Mouse (Mus musculus) 3T3-L1 (cell line): ENCODE measurements around the gene Bicra.

Source experiments
- DNase-seq: peaks from one replicate; pipeline ENCODE4 v3.0.0-alpha.2; 2015; ENCODE audit warnings: low read depth, low spot score

Bicra gene

GRCm38 (mm10) chr7:16048164-16048564, 443 bp upstream of the Bicra start:
- DNase-seq, result peak; percentile 91

GRCm38 (mm10) chr7:16046481-16047337, 1.0 kb downstream of the Bicra start:
- peak; percentile 53 for DNase-seq

GRCm38 (mm10) chr7:16046101-16046480, 1.6 kb downstream of the Bicra start:
- DNase-seq, result peak; percentile 72

GRCm38 (mm10) chr7:16045538-16045937, 2.2 kb downstream of the Bicra start:
- no peak for DNase-seq

- DNase-seq, result peak; percentile 72
Observed at GRCm38 (mm10) chr7:16044531-16044930, 3.2 kb downstream of the Bicra start.

- peak; percentile 44 for DNase-seq
Observed at GRCm38 (mm10) chr7:16043861-16044435, 3.8 kb downstream of the Bicra start.

DNA sequence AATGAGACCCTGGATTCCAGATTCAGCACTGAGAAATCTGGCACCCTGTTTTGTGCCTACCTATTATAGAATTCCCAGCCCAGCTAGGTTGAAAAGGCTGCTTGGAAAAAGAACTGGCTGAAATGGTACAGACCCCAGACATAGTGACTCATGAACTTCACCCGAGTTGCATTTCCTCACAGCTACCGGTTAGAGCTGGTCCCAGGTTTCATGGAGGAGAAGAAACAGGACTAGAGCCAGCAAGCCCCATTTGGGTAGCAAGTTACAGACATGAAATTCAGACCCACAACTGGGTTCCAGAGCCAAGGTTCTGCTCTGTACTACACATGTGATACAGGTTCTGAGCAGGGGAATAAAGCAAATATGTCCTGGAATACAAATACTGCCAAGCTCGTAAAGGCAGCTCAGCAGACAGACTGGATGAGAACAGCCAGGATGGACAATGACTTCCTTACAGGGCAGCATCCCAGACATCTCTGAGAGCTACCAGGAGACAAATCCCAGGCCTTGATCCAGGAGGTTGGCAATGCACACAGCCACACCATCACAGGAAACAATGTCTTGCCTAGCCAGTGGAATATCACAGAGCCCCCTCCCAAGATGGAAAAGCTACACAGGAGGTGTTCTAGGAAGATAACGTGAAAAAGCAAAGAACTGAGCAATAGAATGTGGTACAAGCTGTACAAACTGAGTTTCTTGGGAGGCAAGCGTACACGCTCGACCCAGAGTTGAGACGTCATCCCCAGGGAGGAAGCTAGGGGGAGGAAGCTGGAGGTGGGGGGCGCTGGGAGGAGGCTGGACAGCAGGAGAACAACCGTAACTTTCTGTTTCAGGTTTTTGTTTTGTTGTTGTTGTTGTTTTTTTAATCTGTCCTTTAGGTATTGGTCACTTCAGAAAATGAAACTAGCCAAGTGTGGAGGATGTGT, 4.6 kb downstream of the Bicra start:
- peak; percentile 43 for DNase-seq

GRCm38 (mm10) chr7:16041208-16041607, 6.5 kb downstream of the Bicra start:
- DNase-seq, result no peak

DNA sequence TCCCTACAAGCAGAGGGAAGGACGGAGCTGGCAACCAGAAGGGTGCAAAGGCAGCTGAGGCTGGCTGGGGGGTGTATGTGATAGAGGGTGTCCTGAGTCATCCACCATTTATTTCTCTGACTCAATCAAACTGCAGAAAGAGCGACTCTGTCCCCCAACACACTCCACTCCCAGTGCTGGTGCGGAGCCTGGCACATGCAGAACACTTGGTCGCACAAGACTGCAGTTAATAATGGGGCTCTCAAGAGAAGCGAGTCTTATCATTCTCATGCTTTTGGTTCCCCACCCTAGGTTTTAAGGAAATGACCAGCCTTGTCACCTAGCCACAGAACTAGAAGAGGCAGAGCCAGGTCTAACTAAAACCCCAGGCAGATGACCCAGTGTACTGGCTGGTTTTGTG, 8.4 kb downstream of the Bicra start:
- no peak for DNase-seq

GRCm38 (mm10) chr7:16036972-16037371, 10.7 kb downstream of the Bicra start:
- DNase-seq, result no peak

GRCm38 (mm10) chr7:16033580-16034461, 13.9 kb downstream of the Bicra start:
- no peak for DNase-seq

- no peak for DNase-seq
Observed at GRCm38 (mm10) chr7:16033059-16033458, 14.7 kb downstream of the Bicra start.

GRCm38 (mm10) chr7:16031072-16031471, 16.6 kb downstream of the Bicra start:
- DNase-seq, result no peak

- DNase-seq, result peak; percentile 80
Observed at GRCm38 (mm10) chr7:16028102-16028927, 19.4 kb downstream of the Bicra start.

DNA sequence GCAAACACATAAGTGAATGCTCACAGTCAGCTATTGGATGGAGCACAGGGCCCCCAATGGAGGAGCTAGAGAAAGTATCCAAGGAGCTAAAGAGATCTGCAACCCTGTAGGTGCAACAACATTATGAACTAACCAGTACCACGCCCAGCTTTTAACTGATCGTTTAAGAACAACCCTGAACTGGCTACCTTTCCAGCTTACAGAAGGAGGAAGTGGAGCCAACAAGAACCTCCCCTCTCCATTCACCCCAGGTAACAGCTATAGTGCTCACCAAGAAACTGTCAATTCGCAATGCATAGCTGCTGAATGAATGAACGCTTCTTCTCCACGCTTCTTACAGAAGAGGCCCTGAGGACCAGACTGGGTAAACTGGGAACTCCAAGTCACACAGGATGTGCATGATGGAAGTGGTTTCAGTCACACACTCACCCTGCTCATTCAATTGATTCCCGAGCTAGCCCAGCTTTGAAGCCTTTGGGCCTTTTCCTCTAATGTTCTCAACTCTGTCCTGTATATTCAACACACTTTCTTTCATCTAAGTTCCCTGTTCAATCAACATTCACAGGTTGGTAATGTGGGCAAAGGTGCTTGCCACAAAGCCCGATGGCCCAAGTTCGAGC, 23.0 kb downstream of the Bicra start:
- DNase-seq, result no peak

DNA sequence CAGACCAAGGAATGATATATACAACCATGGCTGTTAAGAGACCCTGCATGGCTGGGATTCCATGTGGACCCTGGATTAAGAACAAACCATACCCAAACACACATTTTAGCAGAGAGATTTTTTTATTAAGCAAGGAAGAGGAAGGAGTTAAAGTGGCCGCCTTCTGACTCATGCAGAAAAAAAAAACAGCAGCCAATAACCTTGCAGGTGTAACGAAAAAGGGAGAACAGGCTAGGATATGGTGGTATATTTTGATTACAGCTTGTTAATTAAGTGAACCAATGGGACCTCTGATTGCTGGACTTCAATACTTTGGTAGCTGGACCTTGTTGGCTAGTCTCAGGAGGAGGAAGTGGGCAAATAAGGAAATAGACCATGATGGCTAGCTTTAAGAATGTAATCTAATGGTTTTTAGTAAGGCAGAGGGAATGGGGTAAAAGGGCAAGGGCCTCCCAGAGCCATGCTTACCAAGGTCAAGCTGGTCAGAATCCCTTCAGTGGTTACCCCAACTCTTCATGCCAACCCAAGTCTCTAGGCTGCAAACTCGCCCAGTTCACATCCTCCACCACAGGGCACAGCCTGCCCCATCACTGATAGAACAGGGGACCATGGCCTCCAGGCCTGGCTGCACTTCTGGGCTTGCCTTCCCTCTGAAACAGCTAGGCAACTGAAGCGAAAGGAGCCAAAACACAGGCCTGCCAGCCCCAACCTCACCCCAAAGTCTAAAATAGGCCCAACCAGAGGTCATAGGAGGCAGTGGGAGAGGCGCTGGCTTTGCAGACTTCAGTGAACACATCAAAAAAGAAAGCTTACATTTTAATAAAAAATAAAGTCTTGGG, 28.2 kb downstream of the Bicra start:
- DNase-seq, result no peak

- no peak for DNase-seq
Observed at GRCm38 (mm10) chr7:16018016-16018810, 29.5 kb downstream of the Bicra start.

DNA sequence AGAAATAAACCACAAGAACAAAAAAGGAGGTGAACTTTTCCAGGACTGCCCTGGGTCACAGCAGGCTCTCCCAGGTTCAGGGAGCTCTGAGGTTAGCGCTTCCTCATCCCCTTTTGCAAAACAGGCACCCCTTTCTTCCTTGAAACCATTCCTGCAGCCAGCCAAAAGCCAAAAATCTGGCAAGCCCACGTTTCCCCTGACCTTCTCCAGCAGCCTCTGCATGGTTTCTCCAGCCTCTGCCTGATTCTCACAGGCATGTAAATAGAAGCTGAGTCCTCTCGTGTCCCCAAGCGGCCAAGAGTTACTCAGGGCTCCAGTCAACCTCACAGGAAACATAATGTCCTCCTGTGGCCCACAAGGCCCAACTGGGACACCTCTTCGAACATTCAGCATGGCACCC, 32.3 kb downstream of the Bicra start:
- DNase-seq, result no peak
